Mouse (Mus musculus): Measurements from ENCODE around the gene Phb. TPM values are rescaled to one million over a fixed set of nuclear protein-coding genes. Genes with fewer than 3 reads are reported as not detected.

Phb gene
- polyA plus RNA-seq, 2 experiments, result 124 to 153 TPM

GRCm38 (mm10) chr11:95644381-95644780, 22.4 kb upstream of the Phb start:
- Histone ChIP-seq H3K27ac (no peak overlapping the region), H3K4me2 (ENCODE audit: low read depth) (no peak overlapping the region), H3K9ac (replicated peaks) (no peak overlapping the region), H3K4me1 (replicated peaks; ENCODE audit: control insufficient read depth in 2 of 2, insufficient read depth in 2 of 2, low read length in 1 of 2) (0 out of 4 replicates have a peak, but pooled peaks cover 0 to 1% of the 10 kb centered on the region in 2 experiments), H3K36me3 (replicated peaks; ENCODE audit: control insufficient read depth, insufficient read depth, low read depth) (no peaks in the 10 kb centered on the region), H3K4me3 (ENCODE audit: insufficient read depth in 1 of 2, low read depth in 2 of 2, low read length in 2 of 2) (no peak overlapping the region), H3K9me3 (ENCODE audit: control insufficient read depth, low read length) (no peaks in the 10 kb centered on the region), H3K27me3 (ENCODE audit: control insufficient read depth, insufficient read depth, low read length) (peaks cover 40% of the 10 kb centered on the region)
- ATAC-seq (ENCODE audit: insufficient read depth) (no peak), DNase-seq (ENCODE audit: low read depth in 3 of 3, low spot score in 3 of 3) (no peak)
- TF ChIP-seq CTCF (IDR thresholded peaks at IDR 0.05; ENCODE audit: low read depth), result no peak
- no peak for TF ChIP-seq EP300 (IDR thresholded peaks at IDR 0.05; ENCODE audit: low read depth)
- 57% methylated on average over 7 of the region's 7 CpGs for WGBS (ENCODE audit: insufficient replicate concordance)

- Histone ChIP-seq H3K9ac (replicated peaks) (no peak overlapping the region), H3K9me3 (ENCODE audit: control insufficient read depth, low read length) (no peaks in the 10 kb centered on the region), H3K4me3 (ENCODE audit: insufficient read depth in 1 of 2, low read depth in 2 of 2, low read length in 2 of 2) (no peak overlapping the region), H3K4me1 (replicated peaks; ENCODE audit: control insufficient read depth in 2 of 2, insufficient read depth in 2 of 2, low read length in 1 of 2) (0 out of 4 replicates have a peak, but pooled peaks cover 0 to 1% of the 10 kb centered on the region in 2 experiments), H3K27me3 (ENCODE audit: control insufficient read depth, insufficient read depth, low read length) (peaks cover 37% of the 10 kb centered on the region), H3K27ac (no peak overlapping the region), H3K4me2 (ENCODE audit: low read depth) (no peak overlapping the region), H3K36me3 (replicated peaks; ENCODE audit: control insufficient read depth, insufficient read depth, low read depth) (no peaks in the 10 kb centered on the region)
- 2% methylated on average over 36 of the region's 36 CpGs for WGBS (ENCODE audit: insufficient replicate concordance)
- DNase-seq (ENCODE audit: low read depth in 3 of 3, low spot score in 3 of 3) (no peak), ATAC-seq (ENCODE audit: insufficient read depth) (no peak)
- TF ChIP-seq EP300 (IDR thresholded peaks at IDR 0.05; ENCODE audit: low read depth), result no peak
- no peak for TF ChIP-seq CTCF (IDR thresholded peaks at IDR 0.05; ENCODE audit: low read depth)
Observed at GRCm38 (mm10) chr11:95645397-95646153, 21.2 kb upstream of the Phb start.

- TF ChIP-seq CTCF (IDR thresholded peaks at IDR 0.05; ENCODE audit: low read depth), result no peak
- TF ChIP-seq EP300 (IDR thresholded peaks at IDR 0.05; ENCODE audit: low read depth), result no peak
- no peaks in the 10 kb centered on the region for H3K9me3 ChIP-seq (ENCODE audit: control insufficient read depth, low read length)
- no peak overlapping the region for H3K4me3 ChIP-seq (ENCODE audit: insufficient read depth in 1 of 2, low read depth in 2 of 2, low read length in 2 of 2)
- ATAC-seq (ENCODE audit: insufficient read depth) (no peak), DNase-seq (ENCODE audit: low read depth in 3 of 3, low spot score in 3 of 3) (no peak)
- no peak overlapping the region for H3K4me2 ChIP-seq (ENCODE audit: low read depth)
- H3K27me3 ChIP-seq (ENCODE audit: control insufficient read depth, insufficient read depth, low read length), result peaks cover 37% of the 10 kb centered on the region
- no peak overlapping the region for H3K27ac ChIP-seq
- no peak overlapping the region for H3K9ac ChIP-seq (replicated peaks)
- 0 out of 4 replicates have a peak, but pooled peaks cover 0 to 1% of the 10 kb centered on the region in 2 experiments for H3K4me1 ChIP-seq (replicated peaks; ENCODE audit: control insufficient read depth in 2 of 2, insufficient read depth in 2 of 2, low read length in 1 of 2)
- 35% methylated on average over 3 of the region's 3 CpGs for WGBS (ENCODE audit: insufficient replicate concordance)
- H3K36me3 ChIP-seq (replicated peaks; ENCODE audit: control insufficient read depth, insufficient read depth, low read depth), result no peaks in the 10 kb centered on the region
Observed at GRCm38 (mm10) chr11:95646154-95646490, 20.6 kb upstream of the Phb start.

- H3K27me3 ChIP-seq (ENCODE audit: control insufficient read depth, insufficient read depth, low read length), result peaks cover 37% of the 10 kb centered on the region
- no peaks in the 10 kb centered on the region for H3K36me3 ChIP-seq (replicated peaks; ENCODE audit: control insufficient read depth, insufficient read depth, low read depth)
- no peak overlapping the region for H3K9ac ChIP-seq (replicated peaks)
- H3K27ac ChIP-seq, result no peak overlapping the region
- DNase-seq (ENCODE audit: low read depth in 3 of 3, low spot score in 3 of 3) (no peak), ATAC-seq (ENCODE audit: insufficient read depth) (no peak)
- H3K4me2 ChIP-seq (ENCODE audit: low read depth), result no peak overlapping the region
- no peaks in the 10 kb centered on the region for H3K9me3 ChIP-seq (ENCODE audit: control insufficient read depth, low read length)
- TF ChIP-seq CTCF (IDR thresholded peaks at IDR 0.05; ENCODE audit: low read depth), result no peak
- no peak for TF ChIP-seq EP300 (IDR thresholded peaks at IDR 0.05; ENCODE audit: low read depth)
- H3K4me1 ChIP-seq (replicated peaks; ENCODE audit: control insufficient read depth in 2 of 2, insufficient read depth in 2 of 2, low read length in 1 of 2), result 0 out of 4 replicates have a peak, but pooled peaks cover 0 to 1% of the 10 kb centered on the region in 2 experiments
- 55% methylated on average over 3 of the region's 3 CpGs for WGBS (ENCODE audit: insufficient replicate concordance)
- H3K4me3 ChIP-seq (ENCODE audit: insufficient read depth in 1 of 2, low read depth in 2 of 2, low read length in 2 of 2), result no peak overlapping the region
Observed at GRCm38 (mm10) chr11:95647791-95648190, 19.0 kb upstream of the Phb start.

- TF ChIP-seq EP300 (IDR thresholded peaks at IDR 0.05; ENCODE audit: low read depth) (no peak), CTCF (IDR thresholded peaks at IDR 0.05; ENCODE audit: low read depth) (peak; percentile 97)
Observed at GRCm38 (mm10) chr11:95648827-95649226, 17.9 kb upstream of the Phb start.

More at GRCm38 (mm10) chr11:95648827-95649226, 17.9 kb upstream of the Phb start:
- Histone ChIP-seq H3K9me3 (ENCODE audit: control insufficient read depth, low read length) (no peaks in the 10 kb centered on the region), H3K36me3 (replicated peaks; ENCODE audit: control insufficient read depth, insufficient read depth, low read depth) (no peaks in the 10 kb centered on the region), H3K4me3 (ENCODE audit: insufficient read depth in 1 of 2, low read depth in 2 of 2, low read length in 2 of 2) (no peak overlapping the region), H3K27me3 (ENCODE audit: control insufficient read depth, insufficient read depth, low read length) (peaks cover 35% of the 10 kb centered on the region), H3K4me2 (ENCODE audit: low read depth) (no peak overlapping the region), H3K27ac (no peak overlapping the region), H3K4me1 (replicated peaks; ENCODE audit: control insufficient read depth in 2 of 2, insufficient read depth in 2 of 2, low read length in 1 of 2) (no peaks in the 10 kb centered on the region), H3K9ac (replicated peaks) (no peak overlapping the region)
- peak; percentile 27 to 33 (median 33) for DNase-seq (ENCODE audit: low read depth in 3 of 3, low spot score in 3 of 3)
- 2% methylated on average over 4 of the region's 4 CpGs for WGBS (ENCODE audit: insufficient replicate concordance)
- no peak; the same call in 1 of the 2 replicates for ATAC-seq (ENCODE audit: insufficient read depth)
